Mouse (Mus musculus) thymus, postnatal 0 days (tissue): ENCODE results near the gene Tmem35b. TPM values are rescaled to one million over a fixed set of nuclear protein-coding genes. Genes with fewer than 3 reads are reported as not detected.

Experiments used
- DNase-seq: peaks from one replicate; pipeline ENCODE4 v3.0.0-alpha.2; 2015; ENCODE audit warnings: low spot score
- polyA plus RNA-seq: library from polyadenylated mRNA; unstranded; fragments of >200 nt; fragmentation: Nextera tagmentation; extraction: Ambion mirVana; gene quantifications from 2 replicates; pipeline ENCODE4 v1.2.1, GENCODE M21; 2015

Gene Tmem35b
- polyA plus RNA-seq, 1 experiment from 2014 or later, result 18.4 TPM

DNA sequence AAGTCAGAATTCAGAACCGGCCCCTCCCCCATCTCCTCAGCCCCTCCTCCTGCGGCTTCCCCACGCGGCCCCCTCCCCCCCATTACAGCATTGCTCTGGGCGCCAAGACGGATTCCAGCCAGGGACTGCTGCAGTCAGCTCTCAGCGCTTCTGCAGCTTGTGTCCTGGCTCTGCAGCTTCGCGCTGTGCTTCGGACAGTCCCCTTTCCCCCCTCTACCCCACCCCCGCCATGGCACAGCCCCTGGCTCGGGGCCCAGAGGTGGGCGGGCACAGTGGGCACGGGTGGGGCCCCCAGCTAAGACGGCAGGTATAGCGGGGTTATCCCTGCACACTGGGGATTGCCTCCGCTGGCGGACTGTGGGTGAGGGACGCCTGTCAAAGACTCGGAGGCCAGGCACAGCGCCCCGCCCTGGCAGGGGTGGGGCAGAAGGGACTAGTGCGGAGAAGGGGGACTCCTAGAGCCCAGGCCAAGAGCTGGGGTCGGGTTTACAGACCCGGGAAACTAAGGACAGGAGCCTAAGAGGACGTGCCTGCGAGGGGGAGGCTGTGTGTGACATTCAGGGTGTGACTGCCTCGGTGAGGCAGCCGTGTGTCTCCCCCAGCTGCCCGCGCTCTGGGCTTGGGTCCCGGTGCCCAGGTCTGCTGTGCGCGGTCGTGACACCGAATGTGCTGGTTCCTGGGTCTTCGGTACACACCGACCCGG, 44.9 kb downstream of the Tmem35b start:
- no peak for DNase-seq

DNA sequence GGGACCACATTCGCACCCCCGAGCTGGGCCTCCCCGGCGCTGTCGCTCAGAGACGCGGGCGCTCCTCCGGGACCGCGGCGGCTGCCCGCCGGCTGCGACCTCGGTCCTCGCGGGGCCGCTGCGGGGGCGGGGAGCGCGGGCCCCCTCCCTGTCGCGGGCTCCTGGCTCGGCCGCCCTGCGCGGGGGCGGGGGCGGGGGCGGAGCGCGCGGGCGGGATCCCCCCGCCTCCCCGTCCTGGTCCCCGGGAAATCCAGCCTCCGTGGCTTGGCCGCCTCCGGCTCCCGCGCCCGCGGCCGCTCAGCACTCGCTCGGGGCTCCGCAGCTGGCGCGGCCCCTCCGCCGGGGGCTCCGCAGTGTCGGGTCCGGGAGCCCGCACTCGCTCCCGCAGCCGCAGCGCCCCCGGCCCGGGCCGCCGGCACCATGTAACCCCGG, 45.4 kb downstream of the Tmem35b start, which contains the start of gene Dlgap3:
Gene Dlgap3 (plus strand): TSS at position 291 of the 432 bp plus-strand sequence.
- no peak for DNase-seq

DNA sequence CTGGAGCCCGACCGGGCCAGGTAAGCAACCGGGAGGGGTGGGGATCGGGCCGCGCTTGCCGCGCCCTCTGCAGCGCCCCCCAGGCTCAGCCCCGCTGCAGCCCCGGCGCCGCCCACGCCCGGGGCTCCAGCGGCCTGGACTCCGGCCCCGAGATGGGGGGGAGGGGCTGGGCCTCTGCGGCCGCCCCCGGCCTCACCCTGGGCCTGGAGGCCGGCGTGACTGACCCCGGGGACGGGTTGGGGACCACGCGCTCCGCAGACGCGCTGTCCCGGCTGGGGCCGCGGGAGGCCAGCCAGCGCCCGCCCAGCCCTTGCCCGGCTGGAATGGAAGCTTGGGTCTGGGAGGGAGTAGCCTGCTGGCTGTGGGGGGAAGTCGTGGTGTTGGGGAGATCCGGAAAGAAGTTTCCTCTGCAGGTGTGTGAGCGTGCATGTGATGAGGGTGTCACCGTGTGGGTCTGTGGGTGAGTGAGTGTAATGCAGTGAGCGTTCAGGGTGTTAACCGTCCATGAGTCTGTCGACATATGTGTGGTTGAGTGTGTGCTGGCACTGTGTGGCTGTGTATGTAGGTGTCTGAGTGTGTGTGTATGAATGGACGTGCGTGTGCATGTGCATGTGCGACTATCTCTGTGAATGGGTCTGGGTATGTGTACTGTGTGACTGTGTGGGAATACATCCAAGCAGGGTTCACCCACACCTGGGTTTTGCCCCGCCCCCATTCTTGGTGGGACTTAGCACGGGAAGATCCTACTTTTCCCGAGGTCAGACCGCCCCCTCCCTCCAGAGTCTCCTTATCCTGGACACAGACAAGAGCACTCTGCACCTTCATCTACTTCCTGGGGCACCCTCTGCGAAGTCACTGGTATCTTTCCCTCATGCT, 46.1 kb downstream of the Tmem35b start:
- DNase-seq, result no peak

DNA sequence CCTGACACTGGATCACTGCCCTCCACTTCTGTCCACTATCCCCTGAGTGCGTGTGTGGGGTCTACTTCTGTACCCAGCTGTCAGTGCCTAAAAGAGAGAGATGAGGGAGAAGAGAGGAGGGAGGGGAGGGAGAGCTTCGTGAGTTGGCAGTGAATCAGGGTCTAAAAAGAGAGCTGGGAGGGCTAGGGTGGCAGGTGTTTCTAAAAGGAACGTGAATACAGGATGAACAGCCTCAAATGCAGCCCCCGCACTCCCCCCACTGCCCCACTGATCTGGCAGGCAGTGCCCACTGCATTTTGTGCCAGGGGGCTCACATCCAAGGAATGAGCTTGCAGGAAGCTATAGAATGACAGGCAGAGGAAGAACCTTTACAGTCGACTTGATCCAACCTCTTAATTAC, 47.4 kb downstream of the Tmem35b start:
- DNase-seq, result no peak

GRCm38 (mm10) chr4:127171341-127171905, 47.9 kb downstream of the Tmem35b start:
- DNase-seq, result no peak

DNA sequence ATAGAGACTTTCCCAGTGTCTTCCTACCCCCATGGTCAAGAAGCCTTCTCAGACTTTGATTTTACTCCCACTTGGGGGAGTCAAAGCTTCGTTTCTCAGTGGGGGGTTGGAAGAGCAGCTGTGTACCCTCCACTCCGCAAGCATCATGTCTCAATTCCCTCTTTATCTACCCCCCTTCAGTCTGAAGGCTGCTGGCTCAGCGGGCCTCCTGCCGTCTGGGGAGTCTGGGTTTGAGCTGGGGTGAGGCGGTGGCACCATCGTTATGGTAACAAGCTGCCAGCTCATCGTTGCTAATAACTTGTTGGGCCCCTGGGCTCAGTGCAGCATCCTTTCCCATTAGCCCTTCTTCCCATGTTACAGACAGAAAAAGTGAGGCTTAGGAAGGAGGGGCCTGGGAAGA, 48.6 kb downstream of the Tmem35b start:
- DNase-seq, result no peak

GRCm38 (mm10) chr4:127172614-127173013, 49.1 kb downstream of the Tmem35b start:
- no peak for DNase-seq

DNA sequence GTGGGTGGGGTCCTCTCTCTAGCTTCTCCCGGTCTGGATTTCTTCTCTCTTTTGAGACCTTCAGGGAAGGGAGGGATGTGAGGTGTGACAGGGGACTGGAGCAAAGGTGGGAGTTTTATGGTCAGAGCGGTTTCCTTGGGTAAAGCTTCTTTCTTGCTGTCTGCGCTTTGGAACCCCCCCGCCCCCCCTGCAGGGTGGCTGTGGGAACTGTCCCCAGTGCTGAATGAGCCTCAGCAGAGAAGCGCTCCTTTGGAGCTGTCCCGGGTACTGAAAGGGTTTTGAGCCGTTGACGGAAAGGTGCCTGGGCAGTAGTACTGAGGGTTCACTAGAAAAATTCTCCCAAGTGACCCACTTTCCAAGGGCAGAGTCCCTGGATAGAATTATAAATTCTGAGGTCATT, 50.0 kb downstream of the Tmem35b start:
- DNase-seq, result peak; percentile 46

DNA sequence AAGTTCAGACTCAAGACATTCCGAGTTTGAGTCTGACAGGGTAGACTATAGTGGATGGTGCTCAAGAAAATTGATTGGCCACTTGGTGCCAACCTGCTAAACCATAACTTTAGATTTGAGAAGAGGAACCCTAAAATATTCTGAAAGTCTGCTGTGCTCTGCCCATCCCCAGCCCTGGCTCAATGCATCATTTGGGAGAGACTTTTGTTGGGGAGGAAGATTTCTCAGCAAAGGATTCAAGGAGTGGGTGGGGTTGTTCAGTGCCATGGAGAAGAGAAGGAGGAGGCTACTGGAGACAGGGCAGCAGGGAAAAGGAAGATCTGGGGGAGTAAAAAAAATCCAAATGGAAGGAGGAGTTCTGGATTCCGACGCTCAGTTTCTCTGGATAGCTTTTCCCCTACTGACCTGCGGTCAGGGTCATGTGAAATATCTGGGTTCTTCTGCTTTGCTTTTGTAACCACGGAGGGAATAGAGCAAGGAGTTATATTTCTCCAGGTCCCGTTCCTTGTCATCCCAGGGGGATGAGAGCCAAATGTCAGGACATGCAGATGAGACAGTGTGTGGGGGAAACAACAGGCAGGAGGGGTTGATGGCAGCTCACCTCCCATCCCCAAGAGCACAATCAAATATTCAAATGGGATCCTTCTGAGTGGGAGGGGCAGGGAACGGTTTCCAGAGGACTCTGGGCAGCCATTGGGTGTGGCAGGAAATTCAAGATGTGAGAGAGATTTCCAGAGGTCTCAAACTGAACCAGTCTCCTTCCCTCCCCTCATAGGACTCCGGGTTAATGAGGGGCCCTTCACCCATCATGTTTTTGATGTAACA, 50.8 kb downstream of the Tmem35b start:
- DNase-seq, result no peak

- DNase-seq, result no peak
Measured at GRCm38 (mm10) chr4:127174900-127175278, 51.4 kb downstream of the Tmem35b start.

GRCm38 (mm10) chr4:127177961-127178360, 54.5 kb downstream of the Tmem35b start:
- DNase-seq, result no peak

- DNase-seq, result no peak
Measured at GRCm38 (mm10) chr4:127178671-127179070, 55.2 kb downstream of the Tmem35b start.

Other genes with a start within 250 kb of the Tmem35b start
- 12.0 and 14.3 TPM in 2 replicates for gene Zmym4, start 155.6 kb upstream of the Tmem35b start, polyA plus RNA-seq
- gene Sfpq, start 102.4 kb upstream of the Tmem35b start, polyA plus RNA-seq, result 112 and 127 TPM in 2 replicates
- 27.0 and 27.7 TPM in 2 replicates for gene Zmym1, start 62.5 kb upstream of the Tmem35b start, polyA plus RNA-seq
- gene Zmym6, start 46.3 kb upstream of the Tmem35b start, polyA plus RNA-seq, result 11.0 and 11.1 TPM in 2 replicates
- 0.55 and 0.80 TPM in 2 replicates for gene Dlgap3, start 45.5 kb downstream of the Tmem35b start, polyA plus RNA-seq
- gene Smim12, start 120.1 kb downstream of the Tmem35b start, polyA plus RNA-seq, result 57.9 and 59.4 TPM in 2 replicates
- 4.9 and 6.1 TPM in 2 replicates for gene Gja4, start 190.3 kb downstream of the Tmem35b start, polyA plus RNA-seq
- gene Gjb3, start 207.2 kb downstream of the Tmem35b start, polyA plus RNA-seq, result 0.42 and 0.44 TPM in 2 replicates
- 0.12 TPM in 1 of 2 replicates, not detected in the other for gene Gjb4, start 230.4 kb downstream of the Tmem35b start, polyA plus RNA-seq
- gene Gjb5, start 234.5 kb downstream of the Tmem35b start, polyA plus RNA-seq, result 0.12 and 0.21 TPM in 2 replicates